Mouse (Mus musculus): ENCODE data around the gene Nudt1.

The Nudt1 gene

DNA sequence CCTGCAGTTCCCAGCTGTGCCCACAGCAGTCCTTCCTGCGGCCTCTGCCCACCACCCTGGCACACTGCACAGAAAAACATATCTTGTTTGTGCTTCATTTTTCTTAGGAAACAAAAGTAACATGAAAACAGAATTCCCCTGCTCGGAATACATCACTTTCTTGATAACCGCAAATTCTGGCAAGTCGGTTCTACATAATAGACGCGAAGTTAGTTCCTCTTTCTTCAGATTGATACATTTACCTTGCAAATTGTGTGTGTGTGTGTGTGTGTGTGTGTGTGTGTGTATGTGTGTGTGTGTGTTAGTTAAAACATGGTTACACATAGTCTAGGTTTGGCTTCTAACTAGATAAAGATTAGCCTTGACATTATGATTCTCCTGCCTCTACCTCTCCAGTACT is 61.2 kb downstream of the Nudt1 start:
- DNase-seq (ENCODE audit: low read depth, low spot score): no peak

DNA sequence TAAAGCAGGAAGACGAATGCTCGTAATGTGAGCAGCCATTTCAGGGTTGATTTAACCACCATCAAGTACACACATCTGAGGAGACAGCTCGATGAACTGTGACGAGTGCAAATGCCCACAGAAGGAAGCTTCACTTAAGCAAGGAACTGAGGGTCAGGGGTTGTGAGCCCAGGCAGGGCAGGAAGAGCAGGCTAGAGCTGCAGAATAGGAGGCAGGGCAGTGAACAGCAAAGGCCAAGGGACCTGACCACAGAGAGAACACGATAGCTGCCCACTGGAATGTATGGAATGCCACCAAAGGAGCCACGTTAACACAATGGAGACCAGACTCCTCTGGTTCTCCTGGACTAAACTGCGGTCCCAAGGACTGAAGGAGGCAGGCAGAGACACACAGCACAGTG is 62.1 kb downstream of the Nudt1 start:
- no peak for DNase-seq (ENCODE audit: low read depth, low spot score)

DNA sequence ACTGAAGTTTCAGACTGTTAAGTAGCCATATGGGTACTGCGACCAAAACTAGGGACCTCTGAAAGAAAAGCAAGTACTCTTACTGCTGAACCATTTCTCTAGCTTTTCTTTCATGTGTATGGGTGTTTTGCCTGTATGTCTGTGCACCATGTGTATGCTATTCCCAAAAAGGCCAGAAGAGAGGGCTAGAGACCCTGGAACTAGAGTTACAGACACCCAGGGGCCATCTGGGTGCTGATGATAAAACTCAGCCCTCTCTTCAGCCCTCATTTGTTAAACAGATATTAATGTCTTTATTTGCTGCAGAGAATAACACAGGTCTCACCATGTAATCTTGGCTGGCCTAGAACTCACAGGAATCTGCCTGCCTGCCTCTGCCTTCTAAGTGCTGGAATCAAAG is 63.0 kb downstream of the Nudt1 start:
- no peak for DNase-seq (ENCODE audit: low read depth, low spot score)

DNA sequence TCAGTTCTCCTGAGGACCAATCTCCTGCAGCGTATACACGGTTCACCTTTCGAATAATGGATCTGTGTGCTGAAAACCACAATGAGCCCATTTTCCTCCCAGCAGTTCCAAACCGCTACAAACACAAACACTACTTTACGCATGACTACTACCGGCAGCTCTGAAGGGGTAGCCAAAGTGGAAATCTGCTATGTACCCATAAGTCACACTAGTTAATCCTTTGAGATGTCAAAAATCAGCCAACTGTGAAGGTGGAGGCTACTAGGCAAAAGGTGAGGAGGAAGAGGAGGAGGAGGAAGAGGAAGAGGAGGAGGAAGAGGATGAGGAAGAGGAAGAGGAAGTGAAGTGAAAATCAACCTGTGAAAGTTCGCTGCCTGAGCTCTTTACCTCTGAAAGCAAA is 65.8 kb downstream of the Nudt1 start:
- no peak for DNase-seq (ENCODE audit: low read depth, low spot score)

Data from WW6 (cell line).